Mouse (Mus musculus): ENCODE results near the gene Erich2.

Gene Erich2

DNA sequence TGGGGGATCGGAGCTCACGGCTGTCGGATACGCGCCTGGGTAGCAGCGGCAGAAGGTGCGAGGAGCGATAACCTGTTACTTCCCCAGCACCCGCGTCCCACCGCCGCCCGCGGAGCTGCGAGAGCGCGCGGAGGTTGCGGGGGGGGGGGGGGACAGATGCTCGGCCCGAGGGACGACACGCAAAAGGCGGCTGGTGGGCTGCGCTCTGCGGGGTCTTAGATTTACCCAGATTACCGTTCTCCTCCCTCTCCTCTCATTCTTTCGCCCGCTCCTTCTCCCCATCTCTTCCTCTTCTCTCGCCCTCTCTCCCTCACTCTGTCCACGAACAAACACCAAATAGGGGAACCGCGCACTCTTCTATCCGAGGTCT lies 54.0 kb downstream of the Erich2 start:
- DNase-seq (ENCODE audit: low read depth, low spot score), result no peak

DNA sequence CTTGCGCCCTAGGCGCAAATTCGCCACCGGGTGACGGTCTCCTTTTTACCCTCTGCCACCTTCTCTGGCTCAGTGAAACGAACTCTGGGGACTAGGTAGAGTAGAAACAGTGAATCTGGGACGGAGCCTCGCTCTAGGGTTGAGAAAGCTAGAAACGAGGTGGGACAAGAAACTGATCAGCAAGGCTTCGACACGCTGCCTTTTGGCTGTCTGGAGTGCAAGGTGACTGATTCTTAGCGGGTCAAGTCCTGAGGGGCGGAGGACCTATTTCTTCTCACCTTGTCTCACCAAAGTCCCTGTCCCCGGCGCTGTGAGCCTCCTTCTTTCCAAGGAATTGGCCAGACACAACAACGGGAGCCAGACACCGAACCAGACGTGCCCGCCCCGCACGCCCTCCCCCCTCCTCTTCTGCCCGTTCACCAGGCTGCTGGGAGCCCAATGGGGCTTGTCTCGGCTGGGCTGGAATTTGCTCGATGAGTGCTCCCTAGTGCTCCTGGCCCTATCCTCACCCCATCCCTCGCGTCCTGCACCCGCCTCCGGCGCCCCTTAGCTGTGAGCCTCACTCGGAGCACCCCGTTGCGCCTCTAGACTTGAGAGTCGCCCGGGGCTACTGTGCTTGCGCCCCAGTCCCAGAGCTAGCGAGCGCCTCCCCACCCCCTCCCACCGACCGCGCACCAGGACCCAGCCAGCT lies 54.5 kb downstream of the Erich2 start:
- DNase-seq (ENCODE audit: low read depth, low spot score), result peak; percentile 61

- peak; percentile 36 for DNase-seq (ENCODE audit: low read depth, low spot score)
Observed at GRCm38 (mm10) chr2:70563721-70564645, 55.4 kb downstream of the Erich2 start.

DNA sequence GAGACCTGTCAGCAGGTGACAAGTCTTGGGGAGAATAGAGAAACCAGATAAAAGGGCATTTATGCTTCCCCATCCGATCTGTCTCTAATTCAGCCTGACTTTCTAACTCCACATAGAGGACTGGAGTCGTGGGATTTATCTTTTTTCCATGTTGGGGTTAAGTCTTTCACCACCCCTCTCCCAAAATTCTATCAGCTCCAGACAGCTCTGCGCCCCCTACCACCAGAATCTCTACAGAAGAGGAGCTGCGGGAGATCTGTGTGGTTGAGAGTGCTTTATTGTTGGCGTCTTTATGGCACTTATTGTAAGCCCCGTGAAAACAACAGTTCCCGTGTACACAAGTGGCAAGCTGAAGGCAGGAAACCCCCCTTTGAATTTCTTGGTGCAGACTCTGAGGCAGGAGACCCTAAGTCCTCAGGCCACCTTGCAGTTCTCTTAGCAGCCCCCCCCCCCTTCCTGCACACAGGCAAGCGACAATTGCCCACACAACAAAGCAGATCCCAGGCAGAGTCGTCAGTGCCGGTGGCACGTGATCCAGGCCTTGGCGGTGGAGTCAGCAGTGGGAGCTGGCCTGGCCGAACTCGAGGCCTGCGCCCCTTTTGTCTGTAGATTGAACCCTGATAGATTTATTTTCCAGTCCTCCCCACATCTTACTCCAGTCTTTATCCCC lies 56.2 kb downstream of the Erich2 start:
- DNase-seq (ENCODE audit: low read depth, low spot score), result peak; percentile 6

GRCm38 (mm10) chr2:70565651-70566602 lies 57.3 kb downstream of the Erich2 start:
- DNase-seq (ENCODE audit: low read depth, low spot score), result peak; percentile 34

DNA sequence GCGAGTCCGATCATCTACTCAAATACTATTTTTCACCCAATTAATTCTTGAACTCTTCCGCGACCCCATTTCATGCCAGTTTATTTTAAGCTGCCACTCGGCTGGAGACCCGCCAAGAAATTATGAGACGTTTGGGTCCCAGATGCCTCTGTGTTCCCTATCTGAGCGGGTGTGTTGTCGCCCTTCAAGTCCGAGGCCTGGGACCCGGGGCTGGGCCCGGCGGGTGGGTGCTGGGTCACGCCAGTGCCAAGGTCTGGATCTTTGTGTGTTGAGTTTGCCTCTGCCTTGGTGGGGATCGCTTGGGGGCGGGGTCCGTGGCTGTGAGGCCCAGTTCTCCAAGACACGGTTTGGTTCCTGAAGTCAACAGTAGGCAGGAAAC lies 58.0 kb downstream of the Erich2 start:
- peak; percentile 35 for DNase-seq (ENCODE audit: low read depth, low spot score)

GRCm38 (mm10) chr2:70567071-70567681 lies 58.6 kb downstream of the Erich2 start:
- peak; percentile 66 for DNase-seq (ENCODE audit: low read depth, low spot score)

DNA sequence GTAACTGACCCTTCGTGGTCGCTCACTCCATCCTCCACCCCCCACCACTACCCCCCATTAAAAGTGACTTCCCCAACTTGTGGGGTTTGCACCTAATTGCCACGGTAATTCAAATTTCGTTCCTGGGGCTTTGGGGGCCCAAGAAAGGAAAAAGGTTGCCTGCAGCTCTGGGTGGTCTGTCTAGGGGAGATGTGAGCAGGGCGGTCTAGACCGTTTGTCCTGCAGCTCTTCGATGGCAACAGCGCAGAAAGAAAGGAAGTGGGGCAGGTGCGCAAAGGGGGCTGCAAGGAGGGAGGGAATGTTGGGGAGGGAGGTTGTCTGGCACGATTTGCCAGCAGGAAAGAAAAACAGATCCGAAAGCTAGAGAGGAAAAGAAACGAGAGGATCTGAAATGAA lies 59.1 kb downstream of the Erich2 start:
- peak; percentile 11 for DNase-seq (ENCODE audit: low read depth, low spot score)

DNA sequence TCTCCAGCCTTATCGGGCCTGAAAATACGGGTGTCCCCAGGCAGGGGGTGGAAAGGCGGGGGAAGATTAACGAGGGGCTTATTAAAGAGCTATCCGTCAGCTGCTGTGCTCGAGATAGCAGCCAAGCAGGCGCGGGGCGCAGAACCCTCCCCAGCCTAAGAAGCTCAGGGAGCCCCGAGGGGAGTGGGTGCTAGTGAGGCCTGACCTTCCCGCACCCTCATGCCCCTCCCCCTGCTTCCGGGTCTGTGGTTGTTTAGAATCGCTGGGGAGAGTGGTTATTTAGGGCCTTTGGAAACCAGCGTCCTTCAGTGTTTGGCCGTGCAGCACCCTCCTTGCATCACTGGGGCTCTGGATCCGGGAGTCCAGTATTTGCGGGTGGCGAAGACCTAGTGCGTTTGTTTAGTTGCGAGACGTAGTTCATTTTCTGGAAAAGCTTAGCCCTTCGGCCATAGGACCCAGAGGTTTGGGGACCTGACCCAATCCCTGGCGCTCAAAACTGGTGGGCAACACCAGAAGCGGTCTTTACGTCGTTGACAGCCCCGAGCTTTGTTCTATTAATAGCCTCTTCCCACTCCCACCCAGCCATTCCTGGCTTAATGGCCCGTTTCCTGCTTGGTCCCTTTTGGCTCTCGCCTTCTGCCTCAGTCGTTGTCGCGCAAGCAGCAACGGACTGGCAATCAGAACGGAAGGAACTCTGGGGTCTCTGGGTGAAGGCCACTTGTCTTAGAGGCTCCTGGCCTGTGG lies 59.8 kb downstream of the Erich2 start:
- peak; percentile 81 for DNase-seq (ENCODE audit: low read depth, low spot score)

GRCm38 (mm10) chr2:70571698-70572097 lies 63.1 kb downstream of the Erich2 start:
- DNase-seq (ENCODE audit: low read depth, low spot score), result no peak

GRCm38 (mm10) chr2:70572251-70572650 lies 63.6 kb downstream of the Erich2 start:
- DNase-seq (ENCODE audit: low read depth, low spot score), result no peak

DNA sequence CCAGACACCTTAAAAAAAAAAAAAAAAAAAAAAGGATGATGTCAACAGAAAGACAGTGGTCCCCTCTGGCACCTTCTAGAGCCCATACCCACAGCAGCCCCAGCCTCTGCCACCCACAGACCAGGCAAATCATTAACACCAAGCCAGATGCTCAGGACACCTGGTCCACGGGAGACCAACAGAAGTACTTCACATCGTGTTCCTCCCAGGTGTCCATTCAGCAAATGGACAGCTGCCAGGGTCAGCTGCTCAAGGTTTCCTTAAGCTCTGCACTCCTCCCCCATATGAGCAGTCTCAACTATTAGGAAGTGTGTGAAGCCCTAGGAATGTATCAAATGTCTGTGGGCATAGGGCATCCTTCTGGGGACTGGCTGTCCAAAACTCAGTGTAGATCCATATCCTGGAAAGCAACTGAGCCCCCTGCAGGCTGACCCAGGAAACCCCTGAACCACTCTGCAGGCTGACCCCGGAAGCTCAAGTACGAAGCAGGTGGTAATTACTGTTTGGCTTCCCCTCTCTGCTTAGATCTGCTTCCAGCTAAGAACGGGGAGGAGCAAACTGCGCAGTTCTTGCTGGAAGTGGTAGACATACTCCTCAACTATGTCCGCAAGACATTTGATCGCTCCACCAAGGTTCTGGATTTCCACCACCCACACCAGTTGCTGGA lies 65.1 kb downstream of the Erich2 start:
- peak; percentile 7 for DNase-seq (ENCODE audit: low read depth, low spot score)

DNA sequence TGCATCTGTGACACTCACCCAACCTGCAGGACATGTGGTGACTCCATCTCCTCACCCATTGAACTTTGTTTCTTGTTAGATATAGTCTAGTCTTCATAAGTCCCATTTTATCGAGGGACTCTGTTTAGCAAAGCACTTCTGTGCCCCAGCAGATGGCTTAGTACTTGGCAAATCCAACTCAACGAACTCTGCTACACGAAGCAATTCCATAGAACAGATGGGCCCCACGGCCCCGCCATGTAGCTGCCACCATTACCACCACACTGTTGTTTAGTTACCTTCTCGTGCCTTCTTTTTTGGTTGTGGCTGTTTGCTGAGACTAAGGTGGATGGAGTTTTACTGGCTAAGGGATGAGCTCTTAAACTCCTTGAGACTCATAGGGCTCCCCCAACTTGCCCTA lies 79.6 kb downstream of the Erich2 start:
- no peak for DNase-seq (ENCODE audit: low read depth, low spot score)

Data from ZHBTc4 (cell line).